Mouse (Mus musculus): ENCODE data around the gene Chad. TPM values are rescaled to one million over a fixed set of nuclear protein-coding genes. Genes with fewer than 3 reads are reported as not detected.

Gene Chad
- polyA plus RNA-seq, 1 experiment from 2014 or later = 0.24 TPM

GRCm38 (mm10) chr11:94543932-94544331, 20.9 kb upstream of the Chad start:
- ATAC-seq = no peak
- H3K4me3 ChIP-seq (replicated peaks; ENCODE audit: low read length) = no peak overlapping the region
- peaks cover 11% of the 10 kb centered on the region for H3K4me1 ChIP-seq (replicated peaks; ENCODE audit: control insufficient read depth, insufficient read depth, low read length)
- peak overlapping the region; percentile 34 for H3K4me2 ChIP-seq (ENCODE audit: low read length)
- H3K27ac ChIP-seq (ENCODE audit: low read length) = no peak overlapping the region
- 20% methylated on average over 9 of the region's 9 CpGs for WGBS
- H3K9ac ChIP-seq (replicated peaks; ENCODE audit: low read depth, low read length) = no peak overlapping the region
- no peaks in the 10 kb centered on the region for H3K9me3 ChIP-seq (ENCODE audit: control insufficient read depth, low read length)
- no peaks in the 10 kb centered on the region for H3K27me3 ChIP-seq (replicated peaks; ENCODE audit: control insufficient read depth, insufficient read depth, low read length)
- H3K36me3 ChIP-seq (ENCODE audit: control insufficient read depth, insufficient read depth) = 0 out of 2 replicates have a peak, but pooled peaks cover 3% of the 10 kb centered on the region

DNA sequence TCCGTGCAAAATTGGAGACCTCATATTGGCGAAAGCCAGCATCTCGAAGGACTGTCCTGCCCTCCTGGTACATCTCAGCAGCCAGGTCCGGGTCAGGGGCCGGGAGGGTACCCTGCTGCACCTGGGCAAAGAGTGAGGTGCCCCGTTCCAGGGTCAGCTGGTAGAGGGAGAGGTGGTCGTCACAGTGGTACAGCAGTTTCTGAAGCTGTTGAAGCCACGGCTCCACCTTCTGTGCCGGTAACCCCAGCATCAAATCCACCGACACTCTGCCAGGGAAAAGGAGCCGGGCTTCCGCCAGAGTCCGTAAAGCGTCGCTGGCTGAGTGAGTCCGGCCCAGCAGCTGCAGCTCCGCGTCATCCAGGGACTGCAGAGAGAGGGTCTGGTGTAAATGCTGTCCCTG, 20.4 kb upstream of the Chad start:
- 45% methylated on average over 18 of the region's 18 CpGs for WGBS
- H3K9ac ChIP-seq (replicated peaks; ENCODE audit: low read depth, low read length) = no peak overlapping the region

DNA sequence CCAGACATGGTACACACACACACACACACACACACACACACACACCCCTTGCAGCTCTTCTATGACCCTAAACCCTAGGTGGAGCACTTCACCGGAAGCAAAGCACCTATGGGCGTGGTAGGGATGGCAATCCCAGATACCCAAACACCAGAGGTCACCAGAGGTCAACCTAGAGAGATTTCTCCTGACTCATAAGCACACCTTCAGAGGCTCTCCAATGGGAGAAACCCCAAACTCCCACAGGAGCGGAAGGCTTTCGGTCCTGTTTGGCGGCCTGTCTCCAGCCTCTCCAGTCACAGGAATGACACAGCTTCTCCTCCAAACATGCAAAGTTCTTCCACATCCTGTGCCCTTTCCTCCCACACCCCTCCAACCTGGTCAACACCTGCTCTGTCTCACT, 18.5 kb upstream of the Chad start:
- ATAC-seq = no peak
- 96% methylated on average over 5 of the region's 5 CpGs for WGBS

More for the DNA sequence above, 20.4 kb upstream of the Chad start:
- H3K4me3 ChIP-seq (replicated peaks; ENCODE audit: low read length) = no peak overlapping the region
- H3K4me1 ChIP-seq (replicated peaks; ENCODE audit: control insufficient read depth, insufficient read depth, low read length) = peaks cover 14% of the 10 kb centered on the region
- H3K27me3 ChIP-seq (replicated peaks; ENCODE audit: control insufficient read depth, insufficient read depth, low read length) = no peaks in the 10 kb centered on the region
- peak overlapping the region; percentile 34 for H3K4me2 ChIP-seq (ENCODE audit: low read length)
- H3K36me3 ChIP-seq (ENCODE audit: control insufficient read depth, insufficient read depth) = 0 out of 2 replicates have a peak, but pooled peaks cover 3% of the 10 kb centered on the region
- H3K27ac ChIP-seq (ENCODE audit: low read length) = no peak overlapping the region
- H3K9me3 ChIP-seq (ENCODE audit: control insufficient read depth, low read length) = no peaks in the 10 kb centered on the region
- no peak for ATAC-seq

DNA sequence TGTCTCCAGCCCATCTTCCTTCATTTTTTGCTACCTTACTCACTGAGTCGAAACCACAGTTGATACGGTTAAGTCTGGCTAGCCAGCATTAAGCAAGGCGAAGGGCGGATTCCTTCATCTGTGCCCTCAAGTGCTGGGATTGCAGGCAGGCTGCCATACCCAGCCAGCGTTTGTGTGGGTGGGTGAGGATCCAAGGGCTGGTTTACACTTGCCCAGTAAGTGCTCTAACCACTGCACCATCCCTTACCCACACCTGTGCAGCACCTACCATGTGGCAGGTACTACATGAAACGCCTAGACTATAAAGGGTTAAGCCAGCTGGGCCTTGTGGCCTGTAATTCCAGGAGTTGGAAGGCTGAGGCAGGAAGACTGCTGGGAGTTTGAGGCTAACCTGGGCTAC, 17.6 kb upstream of the Chad start:
- Histone ChIP-seq H3K9ac (replicated peaks; ENCODE audit: low read depth, low read length) (no peak overlapping the region), H3K27ac (ENCODE audit: low read length) (no peak overlapping the region), H3K4me1 (replicated peaks; ENCODE audit: control insufficient read depth, insufficient read depth, low read length) (peaks cover 15% of the 10 kb centered on the region), H3K9me3 (ENCODE audit: control insufficient read depth, low read length) (no peaks in the 10 kb centered on the region), H3K36me3 (ENCODE audit: control insufficient read depth, insufficient read depth) (no peaks in the 10 kb centered on the region), H3K4me2 (ENCODE audit: low read length) (no peak overlapping the region), H3K27me3 (replicated peaks; ENCODE audit: control insufficient read depth, insufficient read depth, low read length) (no peaks in the 10 kb centered on the region), H3K4me3 (replicated peaks; ENCODE audit: low read length) (no peak overlapping the region)
- WGBS = 92% methylated on average over 6 of the region's 6 CpGs
- no peak for ATAC-seq

More for the DNA sequence above, 18.5 kb upstream of the Chad start:
- H3K4me1 ChIP-seq (replicated peaks; ENCODE audit: control insufficient read depth, insufficient read depth, low read length) = peaks cover 15% of the 10 kb centered on the region
- H3K27ac ChIP-seq (ENCODE audit: low read length) = no peak overlapping the region
- H3K4me3 ChIP-seq (replicated peaks; ENCODE audit: low read length) = no peak overlapping the region
- H3K9me3 ChIP-seq (ENCODE audit: control insufficient read depth, low read length) = no peaks in the 10 kb centered on the region
- H3K36me3 ChIP-seq (ENCODE audit: control insufficient read depth, insufficient read depth) = 0 out of 2 replicates have a peak, but pooled peaks cover 3% of the 10 kb centered on the region
- H3K4me2 ChIP-seq (ENCODE audit: low read length) = no peak overlapping the region
- no peaks in the 10 kb centered on the region for H3K27me3 ChIP-seq (replicated peaks; ENCODE audit: control insufficient read depth, insufficient read depth, low read length)
- H3K9ac ChIP-seq (replicated peaks; ENCODE audit: low read depth, low read length) = no peak overlapping the region

GRCm38 (mm10) chr11:94548041-94548784, 16.6 kb upstream of the Chad start:
- peak overlapping the region; percentile 65 for H3K4me2 ChIP-seq (ENCODE audit: low read length)
- ATAC-seq = peak; percentile 32

GRCm38 (mm10) chr11:94548888-94549690, 15.8 kb upstream of the Chad start, which contains the start of gene Rsad1:
Gene Rsad1 (minus strand): TSS chr11:94549255.
- H3K27ac ChIP-seq (ENCODE audit: low read length) = peak within 1 kb of the TSS; percentile 74
- peaks cover 15% of the 10 kb centered on the region for H3K4me1 ChIP-seq (replicated peaks; ENCODE audit: control insufficient read depth, insufficient read depth, low read length)
- ATAC-seq = peak; percentile 91
- H3K9ac ChIP-seq (replicated peaks; ENCODE audit: low read depth, low read length) = peak within 1 kb of the TSS; percentile 70
- H3K27me3 ChIP-seq (replicated peaks; ENCODE audit: control insufficient read depth, insufficient read depth, low read length) = no peaks in the 10 kb centered on the region
- H3K4me3 ChIP-seq (replicated peaks; ENCODE audit: low read length) = peak within 1 kb of the TSS; percentile 57
- peak within 1 kb of the TSS; percentile 65 for H3K4me2 ChIP-seq (ENCODE audit: low read length)
- no peaks in the 10 kb centered on the region for H3K36me3 ChIP-seq (ENCODE audit: control insufficient read depth, insufficient read depth)
- WGBS = 4% methylated on average over 49 of the region's 49 CpGs
- no peaks in the 10 kb centered on the region for H3K9me3 ChIP-seq (ENCODE audit: control insufficient read depth, low read length)

More at GRCm38 (mm10) chr11:94548041-94548784, 16.6 kb upstream of the Chad start:
- WGBS = 12% methylated on average over 24 of the region's 24 CpGs
- peaks cover 15% of the 10 kb centered on the region for H3K4me1 ChIP-seq (replicated peaks; ENCODE audit: control insufficient read depth, insufficient read depth, low read length)
- no peaks in the 10 kb centered on the region for H3K9me3 ChIP-seq (ENCODE audit: control insufficient read depth, low read length)
- H3K9ac ChIP-seq (replicated peaks; ENCODE audit: low read depth, low read length) = peak overlapping the region; percentile 70
- no peaks in the 10 kb centered on the region for H3K27me3 ChIP-seq (replicated peaks; ENCODE audit: control insufficient read depth, insufficient read depth, low read length)
- no peaks in the 10 kb centered on the region for H3K36me3 ChIP-seq (ENCODE audit: control insufficient read depth, insufficient read depth)
- peak overlapping the region; percentile 57 for H3K4me3 ChIP-seq (replicated peaks; ENCODE audit: low read length)
- peak overlapping the region; percentile 74 for H3K27ac ChIP-seq (ENCODE audit: low read length)

DNA sequence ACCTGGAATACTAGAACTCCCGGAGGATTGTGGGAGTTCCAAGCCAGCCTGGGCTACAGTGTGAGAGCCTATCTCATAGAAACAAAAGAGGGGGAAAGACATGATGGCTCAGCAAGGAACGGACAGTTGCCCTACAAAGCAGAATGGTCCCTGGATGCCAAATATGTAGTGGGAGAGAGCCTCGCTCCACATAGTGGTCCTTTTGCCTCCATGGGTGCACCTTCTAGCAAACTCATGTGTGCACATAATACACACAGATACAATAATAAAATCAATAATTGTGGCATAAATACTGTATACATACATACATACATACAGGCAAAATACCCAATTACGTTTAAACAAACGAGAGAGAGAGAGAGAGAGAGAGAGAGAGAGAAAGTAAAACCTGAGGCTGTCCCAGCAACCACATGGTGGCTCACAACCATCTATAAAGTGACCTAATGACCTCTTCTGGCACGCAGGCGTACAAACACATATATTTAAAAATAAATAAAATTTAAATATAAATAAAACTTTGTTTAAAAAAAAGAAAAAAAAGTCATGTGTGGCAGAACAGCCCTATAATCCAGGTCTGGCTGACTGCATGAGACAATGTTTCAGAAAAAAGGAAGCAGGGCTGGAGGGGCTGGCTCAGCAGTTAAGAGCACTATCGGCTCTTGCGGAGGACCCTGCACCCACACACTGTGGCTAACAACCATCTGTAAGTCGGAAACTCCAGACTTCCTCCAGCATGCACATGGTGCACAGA, 15.0 kb upstream of the Chad start:
- ATAC-seq = no peak
- Histone ChIP-seq H3K4me1 (replicated peaks; ENCODE audit: control insufficient read depth, insufficient read depth, low read length) (peaks cover 10% of the 10 kb centered on the region), H3K27ac (ENCODE audit: low read length) (no peak overlapping the region), H3K4me3 (replicated peaks; ENCODE audit: low read length) (no peak overlapping the region), H3K36me3 (ENCODE audit: control insufficient read depth, insufficient read depth) (no peaks in the 10 kb centered on the region), H3K9me3 (ENCODE audit: control insufficient read depth, low read length) (no peaks in the 10 kb centered on the region), H3K9ac (replicated peaks; ENCODE audit: low read depth, low read length) (no peak overlapping the region), H3K27me3 (replicated peaks; ENCODE audit: control insufficient read depth, insufficient read depth, low read length) (no peaks in the 10 kb centered on the region), H3K4me2 (ENCODE audit: low read length) (no peak overlapping the region)
- 76% methylated on average over 10 of the region's 10 CpGs for WGBS

DNA sequence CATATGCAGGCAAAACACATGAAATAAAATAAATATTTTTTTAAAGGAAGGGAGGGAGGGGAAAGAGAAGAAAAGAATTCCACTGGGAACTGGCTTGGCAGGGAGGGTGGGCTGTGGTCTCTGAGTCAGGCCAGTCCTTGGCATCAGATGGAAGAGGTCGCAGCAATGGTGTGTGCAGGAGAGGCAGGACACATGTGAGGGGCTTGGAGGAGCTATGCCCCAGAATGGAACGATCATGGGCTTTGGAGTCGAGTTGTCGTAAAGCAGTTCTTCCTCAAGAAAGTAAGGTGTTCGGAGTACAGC, 14.5 kb upstream of the Chad start:
- Histone ChIP-seq H3K36me3 (ENCODE audit: control insufficient read depth, insufficient read depth) (no peaks in the 10 kb centered on the region), H3K4me2 (ENCODE audit: low read length) (no peak overlapping the region), H3K4me1 (replicated peaks; ENCODE audit: control insufficient read depth, insufficient read depth, low read length) (peaks cover 10% of the 10 kb centered on the region), H3K9me3 (ENCODE audit: control insufficient read depth, low read length) (no peaks in the 10 kb centered on the region), H3K9ac (replicated peaks; ENCODE audit: low read depth, low read length) (no peak overlapping the region), H3K27ac (ENCODE audit: low read length) (no peak overlapping the region), H3K4me3 (replicated peaks; ENCODE audit: low read length) (no peak overlapping the region), H3K27me3 (replicated peaks; ENCODE audit: control insufficient read depth, insufficient read depth, low read length) (no peaks in the 10 kb centered on the region)
- WGBS = 92% methylated on average over 5 of the region's 5 CpGs
- no peak for ATAC-seq

DNA sequence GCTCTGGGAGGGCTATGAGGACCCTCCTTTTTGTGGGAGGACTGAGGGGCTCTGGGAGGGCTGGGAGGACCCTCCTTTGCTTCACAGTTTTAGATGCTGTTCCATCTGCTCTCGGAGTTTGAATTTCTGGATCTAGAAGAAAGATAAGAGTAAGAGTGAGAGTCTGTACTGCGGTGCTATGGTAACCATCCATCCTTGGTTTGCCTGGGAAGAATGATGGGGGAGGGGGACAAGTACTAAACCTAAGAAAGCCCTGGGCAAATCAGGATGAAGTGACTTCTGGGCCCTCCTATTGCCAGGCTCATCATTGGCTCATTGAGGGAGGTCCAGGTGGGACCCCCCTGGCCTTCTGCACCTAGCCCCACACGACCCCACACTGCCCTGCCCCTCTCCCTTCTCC, 6.6 kb upstream of the Chad start:
- H3K9me3 ChIP-seq (ENCODE audit: control insufficient read depth, low read length) = no peaks in the 10 kb centered on the region
- 70% methylated on average over 3 of the region's 3 CpGs for WGBS

More for the DNA sequence above, 6.6 kb upstream of the Chad start:
- Histone ChIP-seq H3K4me1 (replicated peaks; ENCODE audit: control insufficient read depth, insufficient read depth, low read length) (no peaks in the 10 kb centered on the region), H3K9ac (replicated peaks; ENCODE audit: low read depth, low read length) (no peak overlapping the region), H3K27ac (ENCODE audit: low read length) (no peak overlapping the region), H3K36me3 (ENCODE audit: control insufficient read depth, insufficient read depth) (no peaks in the 10 kb centered on the region), H3K4me3 (replicated peaks; ENCODE audit: low read length) (no peak overlapping the region), H3K27me3 (replicated peaks; ENCODE audit: control insufficient read depth, insufficient read depth, low read length) (no peaks in the 10 kb centered on the region), H3K4me2 (ENCODE audit: low read length) (no peak overlapping the region)
- peak; percentile 47; the same call in 1 of the 2 replicates for ATAC-seq

Measured in forebrain, embryonic 16.5 days (tissue).